Mouse (Mus musculus) c-Kit-negative CD71-positive TER-119-positive erythroid progenitor cells, embryonic 14.5 days (primary cell): ENCODE measurements around the gene Fbxw17.
"Not testable (repeated sequence)": the region's sequence is repeated elsewhere in the genome, so short reads cannot be mapped to it uniquely, and the experiment has no call there.

Experiments
- DNase-seq: peaks from one replicate; pipeline ENCODE4 v3.0.0-alpha.2; 2013; ENCODE audit warnings: low read depth, low spot score

Gene Fbxw17

GRCm38 (mm10) chr13:50417389-50418183, at the start of gene Fbxw17:
Fbxw17 (plus strand) TSS chr13:50417864.
- DNase-seq = peak; percentile 5

- DNase-seq = not testable (repeated sequence)
Observed at GRCm38 (mm10) chr13:50372934-50373705, 44.5 kb upstream of the Fbxw17 start.

GRCm38 (mm10) chr13:50389146-50389545, 28.5 kb upstream of the Fbxw17 start:
- not testable (repeated sequence) for DNase-seq

GRCm38 (mm10) chr13:50418421-50418820, 757 bp downstream of the Fbxw17 start:
- no peak for DNase-seq

- DNase-seq = no peak
Observed at GRCm38 (mm10) chr13:50423625-50424209, 6.1 kb downstream of the Fbxw17 start.

GRCm38 (mm10) chr13:50424517-50424916, 6.9 kb downstream of the Fbxw17 start:
- DNase-seq = no peak

GRCm38 (mm10) chr13:50426686-50427085, 9.0 kb downstream of the Fbxw17 start:
- no peak for DNase-seq

GRCm38 (mm10) chr13:50443812-50444211, 26.1 kb downstream of the Fbxw17 start, which contains the start of gene Gm47429:
Gm47429 (minus strand) TSS chr13:50443912.
- DNase-seq = no peak

- DNase-seq = no peak
Observed at GRCm38 (mm10) chr13:50445261-50445660, 27.6 kb downstream of the Fbxw17 start.

- not testable (repeated sequence) for DNase-seq
Observed at GRCm38 (mm10) chr13:50452266-50452665, 34.6 kb downstream of the Fbxw17 start.

- DNase-seq = no peak
Observed at GRCm38 (mm10) chr13:50453426-50453825, 35.8 kb downstream of the Fbxw17 start.

GRCm38 (mm10) chr13:50460433-50460832, 42.8 kb downstream of the Fbxw17 start:
- DNase-seq = not testable (repeated sequence)

GRCm38 (mm10) chr13:50464621-50465562, 47.2 kb downstream of the Fbxw17 start:
- DNase-seq = no peak

- no peak for DNase-seq
Observed at GRCm38 (mm10) chr13:50467007-50467406, 49.3 kb downstream of the Fbxw17 start, which contains the start of gene Nutm2. Nutm2 (plus strand) TSS chr13:50467307.
